Mouse (Mus musculus) bone marrow macrophage, adult 2 months (primary cell): ENCODE measurements around the gene Gm3417. TPM values are rescaled to one million over a fixed set of nuclear protein-coding genes. Genes with fewer than 3 reads are reported as not detected.

ENCODE experiments used
- H3K27ac ChIP-seq: 2 replicates; pipeline ENCODE4 v1.5.1; 2012; ENCODE audit warnings: low read depth, low read length; ENCODE audit not compliant: insufficient read depth
- H3K4me1 ChIP-seq: 2 replicates; pipeline ENCODE4 v1.6.1; 2012; ENCODE audit warnings: low read length; ENCODE audit not compliant: control insufficient read depth, insufficient read depth
- H3K4me3 ChIP-seq: 2 replicates; pipeline ENCODE4 v1.5.1; 2012; ENCODE audit warnings: mild to moderate bottlenecking, low read length, moderate library complexity; ENCODE audit not compliant: insufficient read depth
- CTCF ChIP-seq: IDR thresholded peaks from 2 replicates; pipeline ENCODE4 v1.5.1; 2012; ENCODE audit warnings: low read depth, mild to moderate bottlenecking, low read length, moderate library complexity
- POLR2A ChIP-seq: IDR thresholded peaks from 2 replicates; pipeline ENCODE4 v1.6.1; 2012; ENCODE audit warnings: mild to moderate bottlenecking, low read depth, low read length, borderline replicate concordance
- polyA plus RNA-seq: library from polyadenylated mRNA; stranded (reverse); fragments of >200 nt; gene quantifications from 2 replicates; pipeline ENCODE4 v1.2.4, GENCODE M21; 2012; ENCODE audit not compliant: missing spikeins, insufficient read depth, insufficient read length

Gene Gm3417
- polyA plus RNA-seq, 1 experiment, result not detected

DNA sequence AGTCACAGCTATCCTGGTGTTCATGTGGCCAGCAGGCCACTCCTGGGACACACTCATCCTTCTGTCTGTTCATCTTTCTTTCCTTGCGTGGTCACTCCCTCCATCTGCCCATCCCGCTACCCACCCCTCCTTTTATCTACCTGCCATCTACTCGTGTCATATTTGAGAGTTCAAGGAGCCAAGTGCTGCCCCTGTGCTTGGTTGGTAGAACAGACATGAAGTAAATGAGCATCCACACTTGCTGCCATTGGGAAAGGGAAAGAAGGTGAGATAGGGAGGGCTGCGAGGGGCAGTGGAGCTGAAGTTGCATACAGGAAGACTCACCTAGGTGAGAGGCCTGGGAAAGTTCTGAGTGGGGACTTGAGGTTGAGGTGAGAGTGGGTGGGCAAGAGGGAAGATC, 64.2 kb downstream of the Gm3417 start:
- Histone ChIP-seq H3K27ac (no peak overlapping the region), H3K4me3 (no peak overlapping the region), H3K4me1 (peaks cover 6% of the 10 kb centered on the region)
- no peak for TF ChIP-seq CTCF
- TF ChIP-seq POLR2A, result no peak

Other genes with a start within 250 kb of the Gm3417 start
- gene Wdr27, start 35.6 kb downstream of the Gm3417 start, polyA plus RNA-seq, result 1.9 and 3.8 TPM in 2 replicates
- gene 1600012H06Rik, start 35.6 kb downstream of the Gm3417 start, polyA plus RNA-seq, result 39.2 and 42.5 TPM in 2 replicates
- gene Phf10, start 17.5 kb downstream of the Gm3417 start, polyA plus RNA-seq, result 63.5 and 66.4 TPM in 2 replicates
- gene 9030025P20Rik, start 322 bp downstream of the Gm3417 start, polyA plus RNA-seq, result 34.4 and 36.8 TPM in 2 replicates
- 10.0 and 12.1 TPM in 2 replicates for gene Gm3435, start 31.4 kb upstream of the Gm3417 start, polyA plus RNA-seq
- gene Ermard, start 62.4 kb upstream of the Gm3417 start, polyA plus RNA-seq, result 151 and 167 TPM in 2 replicates
- not detected in 2 replicates for gene Tcte3, start 62.7 kb upstream of the Gm3417 start, polyA plus RNA-seq
- gene Gm3448, start 62.7 kb upstream of the Gm3417 start, polyA plus RNA-seq, result 1.2 and 1.8 TPM in 2 replicates